Comparison of ENCODE assay signal across 9 mouse cellular contexts in the genomic region with DNA sequence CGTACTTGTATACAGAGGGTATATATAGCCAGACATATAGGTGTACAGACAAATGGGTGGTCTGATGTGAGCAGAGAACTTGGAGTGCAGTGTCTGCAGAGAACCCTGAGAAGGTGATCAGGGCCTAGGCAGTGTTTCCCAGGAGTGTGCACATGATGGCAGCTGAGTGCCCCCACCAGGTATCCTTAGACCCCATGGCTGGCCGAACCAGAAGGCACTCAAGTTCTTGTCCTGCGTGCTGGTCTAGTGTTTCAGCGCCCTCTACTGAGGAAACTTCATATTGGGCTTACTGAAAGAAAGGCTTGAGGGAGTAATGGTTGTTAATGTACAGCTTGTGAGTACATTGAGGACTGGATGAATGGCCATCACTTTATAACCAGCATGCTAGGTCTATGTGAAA. TPM values are rescaled to one million over a fixed set of nuclear protein-coding genes. Genes with fewer than 3 reads are reported as not detected.
DNase-seq lines count a peak whose midpoint lies in the region; ATAC-seq and TF ChIP-seq lines count a peak whose summit lies in the region.
"Had no signal": no experiment of that assay in that cellular context is flagged by ENCODE, and none has a peak within 500 bp of the region (broad histone marks: within the 10 kb centered on the region; RNA-seq: fewer than 3 reads in every experiment).

No protein-coding gene starts in this region.

- no peak overlapping the region for H3K4me3 ChIP-seq in liver, embryonic 12.5 days
- no peak overlapping the region for H3K4me3 ChIP-seq in kidney, postnatal 0 days (replicated peaks; ENCODE audit: low read depth, low read length)
- no peak overlapping the region for H3K4me3 ChIP-seq in midbrain, embryonic 13.5 days (replicated peaks)
- H3K4me3 ChIP-seq: heart, embryonic 15.5 days had no signal

- H3K27me3 ChIP-seq in liver, embryonic 12.5 days (replicated peaks), result no peaks in the 10 kb centered on the region
- H3K27me3 ChIP-seq in kidney, postnatal 0 days (ENCODE audit: insufficient read depth, low read length), result no peaks in the 10 kb centered on the region
- H3K27me3 ChIP-seq in midbrain, embryonic 13.5 days, result no peaks in the 10 kb centered on the region
- H3K27me3 ChIP-seq: heart, embryonic 15.5 days had no signal

- H3K9me3 ChIP-seq in liver, embryonic 12.5 days (replicated peaks), result no peaks in the 10 kb centered on the region
- no peaks in the 10 kb centered on the region for H3K9me3 ChIP-seq in kidney, postnatal 0 days (replicated peaks; ENCODE audit: low read length)
- H3K9me3 ChIP-seq in midbrain, embryonic 13.5 days, result no peaks in the 10 kb centered on the region
- H3K9me3 ChIP-seq: heart, embryonic 15.5 days had no signal

- 23% methylated on average over 4 of the region's 4 CpGs for WGBS in liver, embryonic 12.5 days (ENCODE audit: insufficient replicate concordance)
- 19% methylated on average over 4 of the region's 4 CpGs for WGBS in kidney, postnatal 0 days
- WGBS in midbrain, embryonic 13.5 days, result 27% methylated on average over 4 of the region's 4 CpGs

- H3K4me1 ChIP-seq in liver, embryonic 12.5 days, result peaks cover 19% of the 10 kb centered on the region
- H3K4me1 ChIP-seq in kidney, postnatal 0 days (replicated peaks; ENCODE audit: insufficient read depth, low read length), result no peaks in the 10 kb centered on the region
- no peaks in the 10 kb centered on the region for H3K4me1 ChIP-seq in midbrain, embryonic 13.5 days (replicated peaks)

- no peak for DNase-seq in cerebellum, adult 11 months
- peak; percentile 29 for DNase-seq in liver
- DNase-seq in embryo, embryonic 10.5 days (ENCODE audit: low spot score), result peak; percentile 79
- peak; percentile 72 for DNase-seq in kidney, postnatal 0 days (ENCODE audit: low spot score)

- H3K9ac ChIP-seq in liver, embryonic 12.5 days, result no peak overlapping the region
- H3K9ac ChIP-seq in kidney, postnatal 0 days (ENCODE audit: low read depth, low read length), result no peak overlapping the region
- H3K9ac ChIP-seq in midbrain, embryonic 13.5 days (replicated peaks), result no peak overlapping the region
- H3K9ac ChIP-seq: heart, embryonic 15.5 days had no signal

- peak; percentile 74 for TF ChIP-seq CTCF in kidney, postnatal 0 days (IDR thresholded peaks at IDR 0.05; ENCODE audit: low read depth)

- no peak overlapping the region for H3K27ac ChIP-seq in liver, embryonic 12.5 days
- no peak overlapping the region for H3K27ac ChIP-seq in kidney, postnatal 0 days
- no peak overlapping the region for H3K27ac ChIP-seq in midbrain, embryonic 13.5 days
- H3K27ac ChIP-seq: heart, embryonic 15.5 days had no signal

- no peak overlapping the region for H3K4me2 ChIP-seq in liver, embryonic 12.5 days
- no peak overlapping the region for H3K4me2 ChIP-seq in kidney, postnatal 0 days (ENCODE audit: low read length)
- H3K4me2 ChIP-seq in midbrain, embryonic 13.5 days (replicated peaks), result no peak overlapping the region
- H3K4me2 ChIP-seq: heart, embryonic 15.5 days had no signal

- H3K36me3 ChIP-seq in liver, embryonic 12.5 days, result peaks cover 38% of the 10 kb centered on the region
- peaks cover 6% of the 10 kb centered on the region; the same call in 1 of the 2 replicates for H3K36me3 ChIP-seq in kidney, postnatal 0 days (ENCODE audit: insufficient read depth, low read length)
- H3K36me3 ChIP-seq in midbrain, embryonic 13.5 days, result peaks cover 18% of the 10 kb centered on the region

- 0 out of 2 replicates have a peak, but pooled peaks have one; percentile 20 for ATAC-seq in cerebellum, adult (ENCODE audit: insufficient number of reproducible peaks, low FRiP score, low TSS enrichment)
- ATAC-seq in liver, embryonic 12.5 days, result no peak
- ATAC-seq in kidney, postnatal 0 days (replicated peaks; ENCODE audit: low FRiP score, low read depth), result no peak
- peak; percentile 68 for ATAC-seq in midbrain, embryonic 13.5 days
- ATAC-seq in activated CD4-positive, CD25-positive, alpha-beta regulatory T cell, adult 4 months, result no peak

RNA-seq across cellular contexts. Expression of a gene that starts 8.7 kb away (rescaled TPM):
- polyA plus RNA-seq in liver, embryonic 12.5 days (2016; fragmentation: Nextera tagmentation; extraction: Ambion mirVana), result 5.2 and 5.7 TPM in 2 replicates
- 12.1 and 13.0 TPM in 2 replicates for polyA plus RNA-seq in kidney, postnatal 0 days (2015; fragmentation: Nextera tagmentation; extraction: Ambion mirVana)
- 10.8 and 11.9 TPM in 2 replicates for polyA plus RNA-seq in midbrain, embryonic 13.5 days (2015; fragmentation: Nextera tagmentation; extraction: Ambion mirVana)
- 10 to 100 TPM; 11.6 to 18.4 TPM for polyA plus RNA-seq in activated CD4-positive, CD25-positive, alpha-beta regulatory T cell, adult 4 months (2017; shearing (Covaris generic))

RNA-seq across cellular contexts. Expression of a gene that starts 9.0 kb away (rescaled TPM):
- 54.9 and 64.5 TPM in 2 replicates for polyA plus RNA-seq in liver, embryonic 12.5 days (2016; fragmentation: Nextera tagmentation; extraction: Ambion mirVana)
- 64.6 and 68.6 TPM in 2 replicates for polyA plus RNA-seq in kidney, postnatal 0 days (2015; fragmentation: Nextera tagmentation; extraction: Ambion mirVana)
- 112 and 124 TPM in 2 replicates for polyA plus RNA-seq in midbrain, embryonic 13.5 days (2015; fragmentation: Nextera tagmentation; extraction: Ambion mirVana)
- 100 to 1,000 TPM; 132 to 174 TPM for polyA plus RNA-seq in activated CD4-positive, CD25-positive, alpha-beta regulatory T cell, adult 4 months (2017; shearing (Covaris generic))

RNA-seq across cellular contexts. Expression of a gene that starts 16.9 kb away (rescaled TPM):
- 51.3 and 57.7 TPM in 2 replicates for polyA plus RNA-seq in liver, embryonic 12.5 days (2016; fragmentation: Nextera tagmentation; extraction: Ambion mirVana)
- 72.9 and 80.3 TPM in 2 replicates for polyA plus RNA-seq in kidney, postnatal 0 days (2015; fragmentation: Nextera tagmentation; extraction: Ambion mirVana)
- 112 and 126 TPM in 2 replicates for polyA plus RNA-seq in midbrain, embryonic 13.5 days (2015; fragmentation: Nextera tagmentation; extraction: Ambion mirVana)
- polyA plus RNA-seq in activated CD4-positive, CD25-positive, alpha-beta regulatory T cell, adult 4 months (2017; shearing (Covaris generic)), result 10 to 100 TPM; 58.1 to 69.6 TPM

RNA-seq across cellular contexts. Expression of a gene that starts 26.9 kb away (rescaled TPM):
- polyA plus RNA-seq in liver, embryonic 12.5 days (2016; fragmentation: Nextera tagmentation; extraction: Ambion mirVana), result not detected in 2 replicates
- not detected in 2 replicates for polyA plus RNA-seq in kidney, postnatal 0 days (2015; fragmentation: Nextera tagmentation; extraction: Ambion mirVana)
- not detected in 2 replicates for polyA plus RNA-seq in midbrain, embryonic 13.5 days (2015; fragmentation: Nextera tagmentation; extraction: Ambion mirVana)
- polyA plus RNA-seq in activated CD4-positive, CD25-positive, alpha-beta regulatory T cell, adult 4 months (2017; shearing (Covaris generic)), result not detected
- polyA plus RNA-seq: heart, embryonic 15.5 days had no signal

RNA-seq across cellular contexts. Expression of a gene that starts 28.1 kb away (rescaled TPM):
- not detected in 2 replicates for polyA plus RNA-seq in liver, embryonic 12.5 days (2016; fragmentation: Nextera tagmentation; extraction: Ambion mirVana)
- polyA plus RNA-seq in kidney, postnatal 0 days (2015; fragmentation: Nextera tagmentation; extraction: Ambion mirVana), result not detected in 2 replicates
- 0.46 and 0.58 TPM in 2 replicates for polyA plus RNA-seq in midbrain, embryonic 13.5 days (2015; fragmentation: Nextera tagmentation; extraction: Ambion mirVana)
- not detected for polyA plus RNA-seq in activated CD4-positive, CD25-positive, alpha-beta regulatory T cell, adult 4 months (2017; shearing (Covaris generic))
- polyA plus RNA-seq: heart, embryonic 15.5 days had no signal

Comparison
In these comparisons a context has a peak if more than half of its experiments do, and no peak if none do; other contexts are left out.
1. ATAC-seq: peak in cerebellum, adult (single experiment) and midbrain, embryonic 13.5 days (single experiment); none in liver, embryonic 12.5 days (single experiment), kidney, postnatal 0 days (single experiment) and activated CD4-positive, CD25-positive, alpha-beta regulatory T cell, adult 4 months (single experiment).